Mouse (Mus musculus): ENCODE results near the gene Rai14.
"Not testable (repeated sequence)": the region's sequence is repeated elsewhere in the genome, so short reads cannot be mapped to it uniquely, and the experiment has no call there.

Gene Rai14

DNA sequence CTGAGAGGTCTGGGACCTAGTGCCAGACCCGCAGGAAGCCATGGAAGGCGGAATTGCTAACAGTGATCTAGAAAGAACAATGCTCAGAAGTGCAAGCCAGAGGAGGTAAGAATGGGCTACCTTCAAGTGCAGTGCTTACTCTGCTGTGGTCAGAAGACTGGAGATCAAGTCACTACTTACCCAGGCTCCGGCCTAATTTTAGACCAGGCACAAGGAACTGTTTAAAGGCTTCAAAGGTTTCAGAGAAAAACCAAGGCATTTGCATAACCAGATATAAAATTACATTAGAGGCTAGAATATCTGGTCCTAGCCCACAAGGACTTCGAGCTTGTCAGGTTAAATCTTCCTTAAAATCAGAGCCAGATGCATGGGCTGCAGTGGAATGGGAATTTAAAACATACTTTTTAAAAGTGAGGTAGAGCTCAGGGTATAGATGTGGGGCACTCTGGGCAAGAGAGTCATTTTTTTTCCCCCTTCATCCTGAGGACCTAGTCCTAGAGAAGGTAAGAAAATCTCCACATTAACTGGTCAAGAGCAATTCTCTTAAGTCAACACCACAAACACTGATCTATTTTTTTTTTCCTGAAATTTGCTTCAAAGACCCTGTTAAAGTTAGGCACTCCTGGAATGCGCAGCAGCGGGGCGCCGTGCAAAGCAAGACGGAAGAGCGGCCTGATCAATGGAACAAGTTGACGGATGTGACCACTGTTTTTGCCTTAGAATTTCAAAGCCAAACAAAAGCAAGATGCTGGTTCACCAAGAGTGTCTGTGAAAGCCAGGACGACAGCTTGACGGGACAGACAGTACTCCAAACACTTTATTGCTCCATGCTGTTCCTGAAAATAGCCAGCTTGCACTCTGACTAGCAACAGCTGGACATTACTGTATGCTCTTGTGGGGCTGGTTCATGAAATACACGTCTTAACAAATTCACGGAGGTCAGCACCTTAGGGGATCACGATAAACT lies 115.9 kb downstream of the Rai14 start:
- DNase-seq, result no peak

DNA sequence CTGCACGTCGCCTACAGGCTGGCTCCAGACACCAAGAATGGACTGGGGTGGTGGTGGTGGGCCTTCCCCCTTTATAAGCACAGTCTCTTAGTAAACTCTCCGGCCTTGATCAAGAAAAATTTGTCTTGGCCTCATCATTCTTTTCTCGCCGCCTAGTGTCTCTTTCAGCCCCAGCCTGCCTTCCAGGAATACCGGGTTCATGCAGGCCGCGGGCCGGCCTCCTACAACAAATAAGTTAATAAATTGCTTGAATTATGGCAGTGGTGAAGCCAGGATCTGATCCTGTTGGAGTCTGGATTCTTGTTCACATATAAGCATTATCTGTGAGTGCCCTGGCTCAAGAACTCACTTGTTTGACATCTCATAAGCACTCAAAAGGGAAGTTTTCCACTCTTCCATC lies 117.6 kb downstream of the Rai14 start:
- DNase-seq, result no peak

DNA sequence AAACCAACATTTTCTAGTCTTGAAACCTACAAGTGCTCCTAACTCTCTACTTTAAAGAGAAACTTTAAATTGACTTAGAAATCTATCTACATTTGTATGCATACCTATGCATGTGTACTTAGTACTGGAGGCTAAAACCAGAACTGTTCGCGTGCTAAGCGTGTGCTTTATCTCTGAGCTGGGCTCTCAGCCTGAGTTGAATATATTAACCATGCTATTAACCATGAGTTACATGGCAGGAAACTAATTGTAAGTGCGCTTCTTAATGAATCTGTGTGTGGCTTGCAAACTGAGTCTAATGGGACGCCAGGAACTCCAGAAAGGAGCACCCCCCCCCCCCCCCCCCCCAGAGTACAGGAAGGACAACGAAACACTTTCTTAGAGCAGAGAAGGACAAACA lies 119.0 kb downstream of the Rai14 start:
- no peak for DNase-seq

DNA sequence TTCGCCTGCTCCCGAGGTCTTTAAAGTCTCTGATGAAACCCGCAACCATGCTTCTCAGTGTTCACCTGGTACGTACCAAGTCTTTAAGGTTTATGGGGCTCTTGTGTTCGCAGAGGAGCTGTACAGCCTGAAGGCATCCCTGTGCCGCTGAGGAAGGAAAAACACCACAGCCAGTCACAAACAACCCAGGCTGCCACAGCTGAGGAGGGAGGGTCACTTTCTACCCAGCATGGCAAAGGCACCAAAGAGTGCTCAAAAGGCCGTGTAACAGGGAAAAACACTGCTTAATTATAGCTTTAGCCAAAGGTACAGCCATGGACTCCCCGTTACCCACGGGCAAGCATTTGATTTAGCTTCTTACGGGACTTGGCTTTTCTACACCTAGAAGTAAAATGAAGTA lies 119.5 kb downstream of the Rai14 start:
- DNase-seq, result no peak

DNA sequence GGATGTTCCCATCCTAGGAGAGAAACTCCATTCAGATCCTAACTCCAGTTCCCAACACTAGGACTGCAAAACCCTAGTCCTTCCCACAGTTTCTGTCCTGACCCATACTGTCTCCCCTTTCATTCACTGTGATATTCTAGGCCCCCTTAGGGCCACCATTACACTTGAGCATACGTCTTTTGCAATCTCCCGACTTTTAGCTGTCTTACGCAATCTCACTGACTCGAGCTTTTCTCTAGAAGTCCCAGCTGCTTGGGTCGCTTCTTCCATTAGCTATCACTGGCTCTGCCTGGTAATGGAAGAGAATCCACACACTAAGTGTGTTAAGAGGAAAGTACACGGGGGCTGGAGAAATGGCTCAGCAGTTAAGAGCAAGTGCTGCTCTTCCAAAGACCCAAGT lies 121.3 kb downstream of the Rai14 start:
- no peak for DNase-seq

DNA sequence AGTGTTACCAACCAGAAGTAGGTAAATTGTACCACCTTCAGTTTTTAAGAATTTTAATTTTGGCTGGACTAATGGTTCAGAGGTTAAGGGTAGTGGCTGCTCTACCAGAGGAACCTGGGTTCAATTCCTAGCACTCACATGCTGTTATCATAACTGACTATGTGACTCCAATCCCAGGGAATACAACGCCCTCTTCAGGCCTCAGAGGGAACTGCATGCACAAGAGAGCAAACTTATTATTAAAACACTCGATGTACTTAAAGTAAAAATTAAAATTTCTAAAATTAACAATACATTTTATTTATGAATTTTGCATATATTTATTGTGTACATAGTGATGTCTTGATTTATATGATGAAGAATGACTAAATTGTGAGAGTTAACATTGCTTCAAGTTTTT lies 127.9 kb downstream of the Rai14 start:
- DNase-seq, result no peak

DNA sequence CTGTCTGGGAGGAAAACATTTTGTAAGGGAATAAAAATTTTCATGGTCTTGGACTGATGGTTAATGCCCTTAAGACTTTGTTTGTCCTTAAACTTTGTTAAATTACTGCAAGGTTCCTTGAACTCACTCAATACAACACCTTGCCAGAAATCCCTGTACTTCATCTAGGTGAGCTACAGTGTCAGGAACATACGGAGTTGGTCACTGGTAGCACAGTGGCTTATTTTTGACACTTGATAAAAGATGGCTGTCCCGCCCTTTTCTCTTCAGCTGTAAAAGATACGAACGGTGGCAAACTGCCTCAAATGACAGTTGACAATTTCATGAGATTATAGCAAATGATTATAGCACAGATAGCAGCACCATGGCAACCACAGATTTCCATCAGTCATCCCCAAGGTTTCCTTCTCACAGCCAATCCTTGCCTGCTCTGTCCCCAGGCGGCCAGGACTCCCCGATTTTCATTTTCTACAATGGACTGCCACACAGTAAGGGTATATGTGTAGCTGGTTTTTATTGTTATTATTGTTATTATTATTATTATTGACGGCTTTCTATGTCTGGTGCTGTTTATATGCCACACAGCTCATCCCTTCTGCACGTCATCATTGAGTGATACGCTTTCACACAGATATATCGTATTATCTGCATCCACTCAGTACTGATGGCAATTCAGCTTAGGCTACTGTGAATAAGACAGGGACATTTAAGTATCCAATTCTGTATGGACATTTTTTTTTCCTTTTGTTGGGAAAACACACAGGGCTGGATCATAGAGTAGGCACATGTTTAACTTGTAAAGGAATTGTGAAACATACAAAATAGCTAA lies 129.9 kb downstream of the Rai14 start:
- no peak for DNase-seq

DNA sequence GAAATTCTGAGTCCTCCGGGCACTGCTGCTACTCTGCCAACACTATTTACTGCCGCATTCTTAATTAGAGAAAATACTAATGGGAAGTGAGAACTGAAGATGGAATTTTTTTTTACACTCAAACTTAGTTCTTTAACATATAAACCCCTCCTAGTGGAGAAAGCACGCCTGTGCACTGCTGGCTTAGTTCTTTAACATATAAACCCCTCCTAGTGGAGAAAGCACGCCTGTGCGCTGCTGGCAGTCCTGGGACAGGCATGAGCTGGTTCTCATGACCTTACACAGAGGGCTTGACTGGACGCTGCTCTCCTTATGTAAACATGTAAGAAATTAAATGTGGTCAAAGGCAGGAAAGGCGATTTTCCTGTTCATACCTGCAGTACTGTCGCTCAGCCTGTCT lies 131.0 kb downstream of the Rai14 start:
- DNase-seq, result peak; percentile 28

DNA sequence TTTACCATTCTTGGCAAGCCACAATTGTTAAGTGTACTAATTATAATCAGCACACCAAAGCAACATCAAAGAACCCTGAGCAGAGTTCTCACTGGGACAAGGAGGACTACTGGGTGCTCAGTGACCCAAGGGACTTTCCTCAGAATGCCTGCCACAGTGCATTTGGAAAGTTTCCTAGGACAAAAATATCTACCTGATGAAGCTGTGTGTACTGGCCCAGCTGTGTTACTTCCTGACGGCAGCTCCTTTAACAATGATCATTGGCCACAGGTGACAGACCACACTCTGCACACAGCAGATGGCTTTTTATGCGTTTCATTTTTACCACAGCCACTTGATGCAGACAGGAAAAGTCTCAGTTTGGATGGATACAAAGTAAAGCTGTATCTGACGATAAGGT lies 135.3 kb downstream of the Rai14 start:
- no peak for DNase-seq

DNA sequence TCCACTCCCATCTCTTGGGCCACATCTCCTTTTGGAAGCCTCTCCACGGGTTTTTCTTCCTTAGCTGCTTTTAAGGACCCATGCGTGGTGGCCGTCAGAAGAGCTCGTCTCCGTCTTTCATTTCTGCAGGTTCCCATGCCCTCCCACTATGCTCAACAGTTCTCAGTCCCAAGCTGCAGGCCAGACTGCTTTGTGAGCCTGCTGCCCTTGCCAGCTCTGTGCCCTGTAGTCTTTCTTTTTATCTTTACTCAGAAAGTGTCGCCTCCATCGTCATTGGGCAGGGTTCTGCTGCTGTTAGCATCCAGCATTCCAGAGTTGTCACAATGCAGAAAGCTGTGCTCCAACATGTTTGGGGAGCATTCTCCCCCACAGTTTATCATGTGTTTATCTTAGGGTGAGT lies 147.9 kb downstream of the Rai14 start:
- no peak for DNase-seq

DNA sequence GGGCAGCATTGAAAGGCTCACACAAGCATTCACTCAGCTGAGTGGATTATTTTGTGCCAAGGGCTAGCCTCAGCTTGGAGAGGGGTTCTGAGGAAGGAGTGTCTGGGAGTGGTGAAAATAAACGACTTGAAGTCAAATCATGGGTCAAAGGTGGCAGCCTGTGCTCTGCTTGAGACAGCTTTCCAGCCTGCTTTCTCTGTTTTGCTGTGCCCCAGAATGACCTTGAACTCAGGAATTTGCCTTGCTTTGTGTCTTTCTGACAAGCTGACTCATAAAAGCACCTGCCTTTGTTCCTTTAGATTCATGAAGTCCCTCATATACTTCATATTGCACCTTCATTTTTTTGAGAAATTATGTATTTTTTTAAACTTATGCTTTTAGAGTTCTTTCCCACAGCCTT lies 150.2 kb downstream of the Rai14 start:
- DNase-seq, result no peak

DNA sequence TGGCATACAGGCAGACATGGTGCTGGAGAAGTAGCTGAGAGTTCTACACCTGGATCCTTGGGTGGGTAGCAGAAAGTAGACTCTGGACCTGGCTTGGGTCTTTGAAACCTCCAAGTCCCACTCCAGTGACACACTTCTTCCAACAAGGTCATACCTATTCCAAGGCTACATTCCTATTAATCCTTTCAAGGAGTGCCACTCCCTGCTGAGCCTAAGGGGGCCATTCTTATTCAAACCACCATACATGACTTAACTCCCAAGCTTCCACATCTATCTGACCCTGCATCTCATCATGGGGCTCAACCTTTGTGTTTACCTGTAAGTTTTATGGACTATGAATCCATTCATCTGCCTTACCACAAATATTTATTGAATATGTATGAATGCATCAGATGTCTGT lies 152.1 kb downstream of the Rai14 start:
- DNase-seq, result no peak

DNA sequence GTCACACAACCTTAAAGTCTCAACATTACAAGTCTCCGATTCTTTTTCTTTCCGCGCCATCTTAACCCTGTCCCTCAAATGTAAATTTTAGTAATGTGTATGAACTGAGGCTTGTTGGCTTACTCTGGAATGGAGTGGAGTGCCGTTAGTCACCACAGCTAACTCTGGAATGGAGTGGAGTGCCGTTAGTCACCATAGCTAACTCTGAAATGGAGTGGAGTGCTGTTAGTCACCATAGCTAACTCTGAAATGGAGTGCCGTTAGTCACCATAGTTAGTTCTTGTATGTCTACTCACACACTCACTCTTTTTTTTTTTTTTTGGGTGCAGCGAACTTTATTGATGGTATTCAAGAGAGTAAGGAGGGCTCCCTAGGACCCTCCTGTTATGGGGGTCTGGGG lies 154.4 kb downstream of the Rai14 start:
- DNase-seq, result no peak

DNA sequence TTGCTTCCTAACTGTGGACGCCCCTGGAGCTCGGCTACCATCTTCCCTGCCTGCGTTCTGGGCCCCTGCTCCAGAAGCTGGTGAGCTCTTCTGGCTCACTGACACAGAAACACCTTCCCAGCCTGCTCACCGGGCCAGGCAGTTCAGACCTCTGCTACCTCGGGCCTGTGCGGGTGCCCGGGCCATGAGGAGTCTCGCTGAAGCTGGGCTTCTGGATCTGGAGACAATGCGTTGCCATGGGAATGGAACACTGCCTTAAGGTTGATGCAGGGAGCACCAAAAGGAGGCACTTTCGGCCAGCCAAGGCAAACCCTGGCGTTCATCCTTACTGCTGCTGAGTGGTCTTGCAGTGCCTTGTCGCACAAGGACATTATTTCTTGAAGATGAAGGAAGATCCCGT lies 156.0 kb downstream of the Rai14 start, which contains the start of gene Ttc23l:
Ttc23l (minus strand) TSS at position 204 of the 400 bp plus-strand sequence.
- no peak for DNase-seq

DNA sequence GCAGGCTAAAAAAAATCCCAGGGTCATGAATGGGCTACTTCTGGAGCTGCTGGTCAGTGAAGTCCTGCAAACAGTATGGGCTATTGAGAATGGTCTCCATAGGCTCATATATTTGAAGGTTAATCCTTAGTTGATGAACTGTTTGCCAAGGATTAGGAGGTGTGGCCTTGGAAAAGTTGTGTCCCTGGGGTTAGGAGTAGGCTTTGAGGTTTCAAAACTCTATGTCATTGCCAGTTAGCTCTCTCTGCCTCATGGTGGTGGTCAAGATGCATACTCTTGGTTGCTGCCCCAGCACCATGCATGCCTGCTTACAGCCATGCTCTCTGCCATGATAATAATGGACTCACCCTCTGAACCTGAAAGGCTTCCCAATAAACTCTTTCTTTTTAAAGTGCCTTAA lies 160.1 kb downstream of the Rai14 start:
- DNase-seq, result no peak

DNA sequence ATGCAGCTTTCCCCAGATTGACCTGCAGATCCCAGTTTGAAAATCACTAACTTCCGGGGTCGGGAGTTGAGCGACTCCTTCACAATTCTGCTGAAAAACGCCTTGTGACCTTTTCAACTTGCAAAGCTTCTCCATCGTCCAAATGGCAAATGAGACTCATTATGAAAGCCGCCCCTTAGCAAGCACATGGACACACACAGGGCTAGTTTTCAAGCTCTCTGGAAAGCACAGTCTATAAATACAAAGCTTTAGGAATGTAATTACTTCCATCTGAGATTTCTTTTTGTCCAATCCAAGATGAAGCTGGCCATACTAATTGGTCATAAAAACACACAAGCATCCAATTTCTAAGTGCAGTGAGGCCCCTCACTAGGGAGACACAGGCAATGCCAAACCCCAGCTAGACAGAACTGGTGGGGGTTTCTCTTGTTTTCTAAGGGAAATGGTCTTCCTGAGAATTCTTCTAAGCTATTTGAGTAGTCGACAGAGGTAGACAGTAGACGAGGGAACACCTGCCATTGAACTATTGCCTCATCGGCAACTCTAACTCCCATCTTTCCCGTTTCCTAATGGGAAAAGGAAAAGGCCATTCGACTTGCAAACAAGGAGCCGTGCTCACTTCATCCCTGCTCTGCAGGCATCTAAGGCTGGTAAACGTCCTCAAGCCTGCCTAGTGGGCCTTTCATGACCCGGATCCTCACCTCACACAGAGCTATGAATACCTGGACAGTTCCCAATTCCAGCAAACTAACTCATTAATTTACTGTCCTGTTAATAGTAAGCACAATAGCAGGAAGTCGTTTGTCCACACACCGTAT lies 173.9 kb downstream of the Rai14 start:
- DNase-seq, result no peak

DNA sequence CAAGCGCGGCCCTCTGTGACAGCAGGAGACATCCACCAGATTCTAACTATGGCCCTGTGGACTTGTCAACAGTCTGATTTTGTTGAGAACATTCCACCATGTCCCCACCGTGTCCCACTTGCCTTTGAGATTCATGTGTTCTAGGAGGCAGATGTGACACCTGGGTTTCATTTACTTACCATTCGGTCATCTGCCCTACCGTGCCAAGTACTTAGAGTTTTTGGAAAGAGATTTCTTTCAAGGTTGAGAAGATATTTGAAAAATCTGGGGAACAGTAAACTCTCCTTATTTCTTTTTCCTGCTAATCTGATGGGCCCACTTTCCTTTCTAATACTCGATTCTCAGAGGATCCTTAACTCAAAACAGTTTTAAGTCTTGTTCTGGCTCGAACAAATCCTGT lies 178.5 kb downstream of the Rai14 start:
- no peak for DNase-seq

DNA sequence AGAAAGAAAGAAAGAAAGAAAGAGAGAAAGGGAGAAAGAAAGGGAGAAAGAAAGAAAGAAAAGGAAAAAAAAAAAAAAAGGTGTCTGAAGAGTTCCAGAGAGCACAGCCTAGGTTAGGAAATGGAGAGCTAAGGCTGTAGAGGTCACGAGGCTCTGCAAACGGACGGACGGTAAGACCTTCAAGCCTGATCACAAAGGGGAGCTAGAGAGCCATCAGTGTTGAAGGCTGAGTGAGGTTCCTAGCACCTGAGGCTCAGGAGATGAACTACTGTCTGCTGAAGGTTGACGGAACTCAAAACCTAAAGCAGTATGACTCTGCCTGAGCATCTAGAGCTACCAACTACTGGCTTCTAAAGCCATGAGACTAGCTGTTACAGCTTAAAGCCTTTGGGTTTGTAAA lies 179.8 kb downstream of the Rai14 start:
- DNase-seq, result no peak

DNA sequence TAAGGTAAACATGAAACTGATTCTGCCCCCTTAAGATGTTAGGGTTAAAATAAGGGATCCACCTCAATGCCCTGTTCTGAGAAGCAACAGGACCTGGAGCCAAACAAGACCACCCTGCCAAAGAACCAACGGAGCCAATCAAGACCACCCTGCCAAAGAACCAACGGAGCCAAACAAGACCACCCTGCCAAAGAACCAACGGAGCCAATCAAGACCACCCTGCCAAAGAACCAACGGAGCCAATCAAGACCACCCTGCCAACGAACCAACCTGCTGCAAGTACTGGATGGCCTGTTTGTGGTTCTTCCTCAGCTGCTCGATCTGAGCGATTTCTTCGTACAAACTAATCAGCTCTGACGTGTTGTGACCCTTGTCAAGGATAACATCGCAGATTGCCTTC lies 181.1 kb downstream of the Rai14 start:
- DNase-seq, result not testable (repeated sequence)

DNA sequence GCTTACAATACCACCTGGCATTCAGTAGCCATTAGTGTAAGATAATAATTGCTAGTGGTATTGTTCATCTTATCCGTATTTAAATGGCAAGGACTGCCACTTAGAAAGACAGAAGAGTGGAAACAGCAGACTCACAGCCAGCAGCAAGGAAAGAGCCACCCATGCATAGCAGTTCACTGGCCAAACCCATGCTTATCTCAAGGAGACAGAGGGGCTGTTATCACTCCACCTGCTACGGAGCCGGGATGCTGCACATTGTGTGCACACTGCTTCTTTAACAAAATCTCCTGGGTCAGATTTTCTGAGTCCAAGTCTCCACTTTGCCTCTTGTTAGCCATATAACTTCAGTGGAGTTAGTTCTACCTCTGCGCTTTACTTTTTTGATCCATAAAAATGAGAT lies 183.1 kb downstream of the Rai14 start:
- DNase-seq, result no peak

DNA sequence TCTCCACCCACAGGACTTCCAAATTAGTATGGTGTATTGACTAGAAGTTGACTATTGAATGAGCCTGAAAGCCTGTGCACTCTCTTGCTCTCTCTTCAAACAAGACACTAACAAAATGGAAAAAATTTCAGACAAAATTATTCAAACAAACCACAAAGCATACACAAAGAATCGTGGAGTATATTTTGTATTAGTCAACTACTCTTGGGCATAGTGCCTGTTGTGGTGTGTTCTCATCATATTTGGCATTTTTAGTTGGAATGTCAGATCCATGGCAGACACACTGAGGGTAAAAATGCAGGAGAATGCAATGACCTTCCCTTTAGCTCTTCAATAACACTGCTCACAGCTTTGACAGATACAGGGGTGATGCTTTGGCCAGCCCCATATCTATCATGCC lies 188.5 kb downstream of the Rai14 start:
- no peak for DNase-seq
